Mouse (Mus musculus) brain, embryonic 14.5 days (tissue): ENCODE results near the gene Gm13279.
"Not testable (repeated sequence)": the region's sequence is repeated elsewhere in the genome, so short reads cannot be mapped to it uniquely, and the experiment has no call there.

Source experiments
- CTCF ChIP-seq: fragments of 200-500 bp; IDR thresholded peaks from 2 replicates; pipeline ENCODE4 v1.5.1; 2012; ENCODE audit warnings: inconsistent platforms, mild to moderate bottlenecking, moderate library complexity, borderline replicate concordance; ENCODE audit not compliant: insufficient read depth, insufficient read length; ENCODE audit errors: extremely low read depth
- POLR2A ChIP-seq: fragments of 200-500 bp; IDR thresholded peaks from 2 replicates; pipeline ENCODE4 v1.6.1; 2012; ENCODE audit warnings: mild to moderate bottlenecking, inconsistent platforms, borderline replicate concordance; ENCODE audit not compliant: poor library complexity, insufficient read depth, insufficient read length, severe bottlenecking; ENCODE audit errors: extremely low read depth

- not testable (repeated sequence) for TF ChIP-seq CTCF, POLR2A
Observed at GRCm38 (mm10) chr4:88754818-88755340, 42.3 kb upstream of the Gm13279 start, which contains the start of gene Gm13271.
